Mouse (Mus musculus) spleen, adult 18-20 months (tissue): ENCODE data around the gene Tubg1.

ENCODE experiments used
- DNase-seq, 2 experiments: peaks; one replicate each; pipeline ENCODE4 v3.0.0; 2022; ENCODE audit warnings: mixed read lengths in 2 of 2

Tubg1 gene

GRCm38 (mm10) chr11:101119761-101120544 is at the start of gene Tubg1, which contains the start of gene Retreg3:
Tubg1 (plus strand) TSS chr11:101119938.
Retreg3 (minus strand) TSS chr11:101119893.
- peak; percentile 99 for DNase-seq

DNA sequence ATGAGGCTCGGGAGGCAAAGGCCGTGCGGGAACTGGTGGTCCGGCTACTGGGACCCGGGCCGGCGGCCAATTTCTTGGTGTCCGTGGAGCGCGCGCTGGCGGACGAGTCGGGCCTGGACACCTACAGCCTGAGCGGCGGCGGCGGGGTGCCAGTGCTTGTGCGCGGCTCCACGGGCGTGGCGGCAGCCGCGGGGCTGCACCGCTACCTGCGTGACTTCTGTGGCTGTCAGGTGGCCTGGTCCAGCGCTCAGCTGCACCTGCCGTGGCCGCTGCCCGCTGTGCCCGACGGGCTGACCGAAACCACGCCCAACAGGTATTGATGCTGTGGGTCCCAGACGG is 49.6 kb upstream of the Tubg1 start:
- no peak for DNase-seq

DNA sequence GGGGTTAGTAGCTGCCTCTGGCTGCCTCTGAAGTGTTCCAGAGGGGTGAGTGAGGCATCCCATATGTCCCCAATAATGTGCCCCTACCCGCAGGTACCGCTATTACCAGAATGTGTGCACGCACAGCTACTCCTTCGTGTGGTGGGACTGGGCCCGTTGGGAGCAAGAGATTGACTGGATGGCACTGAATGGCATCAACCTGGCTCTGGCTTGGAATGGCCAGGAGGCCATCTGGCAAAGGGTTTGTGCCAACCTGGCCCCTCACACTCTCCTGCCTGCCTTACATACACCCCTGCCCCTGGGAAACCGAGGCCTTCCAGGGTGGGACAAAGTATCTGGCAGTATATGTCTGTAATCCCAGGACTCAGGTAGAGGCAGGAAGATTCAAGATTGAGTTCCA is 48.8 kb upstream of the Tubg1 start:
- DNase-seq: no peak

- DNase-seq: no peak
Observed at GRCm38 (mm10) chr11:101071810-101072428, 47.8 kb upstream of the Tubg1 start.

- DNase-seq: no peak
Observed at GRCm38 (mm10) chr11:101078121-101078520, 41.6 kb upstream of the Tubg1 start, which contains the start of gene Hsd17b1. Hsd17b1 (plus strand) TSS chr11:101078411.

DNA sequence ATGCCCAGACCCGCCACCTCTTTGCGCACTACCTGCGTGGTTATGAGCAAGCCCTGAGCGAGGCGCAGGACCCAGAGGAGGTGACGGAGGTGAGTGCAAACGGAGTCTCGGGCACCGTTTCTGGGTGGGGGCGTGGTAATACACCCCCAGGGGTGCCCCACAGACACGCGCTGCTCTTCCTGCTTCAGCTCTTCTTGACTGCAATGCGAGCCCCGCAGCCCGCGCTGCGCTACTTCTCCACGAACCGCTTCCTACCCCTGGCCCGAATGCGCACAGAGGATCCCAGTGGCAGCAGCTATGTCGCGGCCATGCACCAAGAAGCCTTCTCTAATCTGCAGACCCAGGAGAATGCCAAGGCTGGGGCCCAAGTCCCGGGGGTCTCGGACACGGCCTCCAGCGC is 40.0 kb upstream of the Tubg1 start:
- no peak for DNase-seq

- no peak for DNase-seq
Observed at GRCm38 (mm10) chr11:101080421-101080820, 39.3 kb upstream of the Tubg1 start.

GRCm38 (mm10) chr11:101081659-101082058 is 38.1 kb upstream of the Tubg1 start:
- DNase-seq: no peak

GRCm38 (mm10) chr11:101082208-101083082 is 37.3 kb upstream of the Tubg1 start, which contains the start of gene Coasy:
Coasy (plus strand) TSS chr11:101082565.
- peak; percentile 72 to 75 for DNase-seq

- no peak for DNase-seq
Observed at GRCm38 (mm10) chr11:101083083-101083697, 36.5 kb upstream of the Tubg1 start.

GRCm38 (mm10) chr11:101084246-101084645 is 35.5 kb upstream of the Tubg1 start:
- DNase-seq: no peak

GRCm38 (mm10) chr11:101084811-101085210 is 34.9 kb upstream of the Tubg1 start:
- DNase-seq: no peak

DNA sequence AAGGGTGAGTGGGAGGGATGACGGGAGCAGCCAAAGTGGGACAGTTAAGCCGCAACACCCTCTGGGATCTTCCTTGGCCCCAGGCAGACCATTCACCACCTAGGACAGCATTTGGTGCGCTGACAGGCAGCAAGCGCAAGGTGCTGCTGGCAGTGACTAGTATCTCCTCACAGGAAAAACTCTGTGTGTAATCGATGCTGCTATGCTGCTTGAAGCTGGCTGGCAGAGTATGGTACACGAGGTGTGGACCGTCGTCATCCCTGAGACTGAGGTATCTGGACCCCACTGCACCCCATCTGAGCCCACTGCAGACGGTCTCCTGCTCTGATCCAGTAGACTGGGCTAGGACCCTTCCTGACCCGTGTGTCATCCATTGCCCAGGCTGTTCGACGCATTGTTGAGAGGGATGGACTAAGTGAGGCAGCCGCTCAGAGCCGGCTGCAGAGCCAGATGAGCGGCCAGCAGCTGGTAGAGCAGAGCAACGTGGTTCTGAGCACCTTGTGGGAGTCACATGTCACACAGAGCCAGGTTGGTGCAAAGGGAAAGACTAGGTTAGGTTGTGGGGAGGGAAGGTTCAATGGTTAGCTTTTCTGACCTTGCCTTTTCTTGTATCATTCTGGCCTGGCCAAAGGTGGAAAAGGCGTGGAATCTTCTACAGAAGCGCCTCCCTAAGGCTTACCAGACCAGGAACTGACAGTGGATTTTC is 34.0 kb upstream of the Tubg1 start:
- no peak for DNase-seq

DNA sequence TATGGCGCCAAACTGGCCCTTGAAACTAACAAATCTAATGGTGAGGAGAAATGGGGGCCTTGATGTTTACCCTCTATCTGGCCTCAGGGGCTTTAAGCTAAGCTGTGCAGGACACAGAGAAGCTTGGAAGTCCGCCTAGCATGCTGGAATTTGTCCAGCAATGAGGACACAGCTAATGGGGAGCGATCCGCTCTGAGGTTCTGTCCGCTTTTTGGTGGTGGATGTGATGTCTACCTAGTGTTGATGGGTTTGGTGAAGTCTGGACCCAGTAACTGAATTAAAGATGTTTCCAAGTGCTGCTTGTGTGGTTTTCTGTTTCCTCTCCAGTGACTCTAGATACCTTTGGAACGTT is 33.4 kb upstream of the Tubg1 start:
- no peak for DNase-seq

GRCm38 (mm10) chr11:101086756-101087681 is 32.7 kb upstream of the Tubg1 start, which contains the start of gene Mlx:
Mlx (plus strand) TSS chr11:101087277.
- peak; percentile 79 to 80 for DNase-seq

GRCm38 (mm10) chr11:101087682-101088055 is 32.1 kb upstream of the Tubg1 start:
- no peak for DNase-seq

DNA sequence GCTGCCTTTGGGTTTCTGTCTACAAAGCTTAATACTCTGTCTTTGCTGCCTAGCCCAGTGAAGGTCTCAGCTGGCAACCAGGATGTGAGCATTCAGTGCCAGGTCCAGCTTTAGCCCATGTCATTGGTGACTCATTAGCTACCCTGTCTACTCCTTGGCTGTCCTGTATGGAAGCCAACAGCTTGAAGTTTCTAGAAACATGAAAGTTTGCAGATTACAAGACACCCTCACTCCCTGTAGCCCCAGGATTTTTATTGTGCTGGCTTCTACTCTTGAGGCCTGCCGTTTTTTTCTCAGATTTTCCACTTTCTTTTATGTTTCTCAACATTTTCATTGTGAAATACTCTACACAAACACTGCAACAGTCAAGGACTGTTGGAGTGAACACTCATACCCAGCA is 29.8 kb upstream of the Tubg1 start:
- DNase-seq: no peak

- no peak for DNase-seq
Observed at GRCm38 (mm10) chr11:101094930-101095313, 24.8 kb upstream of the Tubg1 start.

DNA sequence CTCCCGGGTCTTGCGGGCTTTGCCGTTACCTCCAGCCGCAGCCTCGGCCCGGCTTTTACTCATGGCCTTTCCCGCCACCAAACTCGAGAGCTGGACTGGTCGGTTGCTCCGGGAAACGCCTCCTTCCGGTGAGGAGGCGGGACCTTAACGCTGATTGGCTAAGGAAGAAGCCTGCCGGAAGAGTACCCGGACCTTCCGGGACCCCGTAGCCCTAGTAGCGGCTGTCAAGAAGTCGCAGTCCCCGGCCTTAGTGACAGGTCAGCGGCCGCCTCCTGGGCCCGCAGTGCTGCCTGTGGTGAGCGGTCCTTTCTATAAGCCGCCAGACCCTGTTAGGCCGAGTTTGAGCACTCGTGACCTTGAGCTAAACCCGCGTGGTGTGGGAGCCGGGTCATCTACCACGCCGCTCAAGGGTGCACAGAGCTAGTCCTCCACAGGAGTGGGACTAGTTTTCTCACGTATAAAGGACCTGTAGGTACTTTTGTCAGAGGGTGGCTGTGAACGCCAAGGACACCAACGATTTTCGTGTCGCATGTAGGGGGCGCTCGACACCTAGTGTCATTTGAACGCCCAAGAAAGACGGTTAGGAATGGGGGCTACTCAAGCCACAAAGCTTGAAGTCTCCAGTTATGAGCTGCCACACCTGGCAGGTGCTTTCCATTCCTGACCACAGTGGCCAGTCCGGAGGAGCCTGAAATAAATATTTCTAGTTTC is 24.3 kb upstream of the Tubg1 start, which contains the start of gene Psmc3ip:
Gene Psmc3ip (minus strand): TSS at position 123 of the 711 bp plus-strand sequence.
- DNase-seq: peak; percentile 85 to 93

- DNase-seq: no peak
Observed at GRCm38 (mm10) chr11:101098231-101098630, 21.5 kb upstream of the Tubg1 start.
